Comparison of ENCODE assay signal across 8 mouse cellular contexts in the genomic region with DNA sequence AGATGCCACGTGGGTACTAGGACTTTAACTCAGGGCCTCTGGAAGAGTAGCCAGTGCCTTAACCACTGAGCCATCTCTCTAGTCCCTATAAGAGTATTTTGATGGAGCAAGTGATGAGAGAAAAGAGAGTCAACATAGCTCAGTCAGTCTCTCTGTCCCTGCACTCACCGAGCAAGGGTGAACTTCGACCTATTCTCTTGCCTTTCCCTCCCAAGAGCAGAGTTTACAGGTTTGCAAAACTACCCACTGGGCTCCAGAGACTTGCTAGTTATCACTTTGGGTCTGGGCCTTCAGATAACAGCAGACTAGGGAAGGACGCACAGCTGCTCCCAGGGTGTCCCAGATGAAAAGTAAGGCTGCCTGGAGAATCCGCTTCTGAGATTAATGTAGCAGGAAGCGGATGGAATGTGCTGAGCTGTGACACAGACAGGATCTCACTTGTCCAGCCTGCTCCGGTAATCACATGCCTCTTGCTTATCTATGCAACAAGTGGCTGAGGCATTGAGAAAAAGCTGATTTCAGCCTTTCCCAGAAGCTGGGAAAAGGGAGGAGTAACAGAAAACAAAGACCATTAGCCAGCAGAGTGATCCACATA. TPM values are rescaled to one million over a fixed set of nuclear protein-coding genes. Genes with fewer than 3 reads are reported as not detected.
DNase-seq lines count a peak whose midpoint lies in the region; ATAC-seq and TF ChIP-seq lines count a peak whose summit lies in the region.

No protein-coding gene starts in this region.

- no peak for TF ChIP-seq EP300 in liver, embryonic 14.5 days (IDR thresholded peaks at IDR 0.05; ENCODE audit: low read depth)

- H3K36me3 ChIP-seq in intestine, embryonic 14.5 days (ENCODE audit: control insufficient read depth, insufficient read depth, low read length): no peaks in the 10 kb centered on the region
- H3K36me3 ChIP-seq in liver, embryonic 14.5 days (replicated peaks; ENCODE audit: control insufficient read depth, insufficient read depth, low read depth): no peaks in the 10 kb centered on the region

- H3K27me3 ChIP-seq in intestine, embryonic 14.5 days (replicated peaks; ENCODE audit: control insufficient read depth, insufficient read depth, low read length): no peaks in the 10 kb centered on the region
- H3K27me3 ChIP-seq in liver, embryonic 14.5 days (ENCODE audit: control insufficient read depth, insufficient read depth, low read length): no peaks in the 10 kb centered on the region

- H3K4me1 ChIP-seq in intestine, embryonic 14.5 days (replicated peaks; ENCODE audit: control insufficient read depth, insufficient read depth, low read length): peaks cover 4% of the 10 kb centered on the region; the same call in 1 of the 2 replicates
- H3K4me1 ChIP-seq in liver, embryonic 14.5 days (replicated peaks; ENCODE audit: control insufficient read depth in 2 of 2, insufficient read depth in 2 of 2, low read length in 1 of 2): peaks cover 0 to 14% of the 10 kb centered on the region in 2 experiments; a peak in 2 of 4 replicates

- no peak overlapping the region for H3K4me2 ChIP-seq in intestine, embryonic 14.5 days (ENCODE audit: low read length)
- H3K4me2 ChIP-seq in liver, embryonic 14.5 days (ENCODE audit: low read depth): no peak overlapping the region

- no peak overlapping the region for H3K4me3 ChIP-seq in intestine, embryonic 14.5 days (ENCODE audit: low read depth, low read length)
- H3K4me3 ChIP-seq in liver, embryonic 14.5 days (ENCODE audit: insufficient read depth in 1 of 2, low read depth in 2 of 2, low read length in 2 of 2): no peak overlapping the region

- peak; percentile 72; the same call in 1 of the 2 replicates for ATAC-seq in intestine, embryonic 14.5 days (replicated peaks; ENCODE audit: low FRiP score, low TSS enrichment, low read depth)
- ATAC-seq in liver, embryonic 14.5 days (ENCODE audit: insufficient read depth): peak; percentile 57; the same call in 1 of the 2 replicates
- ATAC-seq in erythroid progenitor cell, adult 5-6 weeks (replicated peaks; ENCODE audit: low FRiP score, poor library complexity, severe bottlenecking): no peak

- H3K9ac ChIP-seq in intestine, embryonic 14.5 days (ENCODE audit: low read length): no peak overlapping the region
- no peak overlapping the region for H3K9ac ChIP-seq in liver, embryonic 14.5 days (replicated peaks)

- WGBS in intestine, embryonic 14.5 days: 25% methylated on average over 7 of the region's 7 CpGs
- 40% methylated on average over 7 of the region's 7 CpGs for WGBS in liver, embryonic 14.5 days (ENCODE audit: insufficient replicate concordance)

- DNase-seq in ovary, postnatal 36 days (ENCODE audit: low spot score): peak; percentile 28
- no peak for DNase-seq in ovary, postnatal 14 days (ENCODE audit: low spot score)
- peak; percentile 62 for DNase-seq in intestine, embryonic 14.5 days (ENCODE audit: low spot score)
- DNase-seq in liver, embryonic 14.5 days (ENCODE audit: low read depth in 3 of 3, low spot score in 3 of 3): no peak
- DNase-seq in yolk sac, embryonic 10.5 days (ENCODE audit: low spot score): peak; percentile 89
- DNase-seq in right cerebral cortex, adult 18-20 months: no peak
- no peak for DNase-seq in thymus, adult 18-20 months

- TF ChIP-seq CTCF in liver, embryonic 14.5 days (IDR thresholded peaks at IDR 0.05; ENCODE audit: low read depth): no peak

- H3K9me3 ChIP-seq in intestine, embryonic 14.5 days (ENCODE audit: control insufficient read depth, low read length): no peaks in the 10 kb centered on the region
- H3K9me3 ChIP-seq in liver, embryonic 14.5 days (ENCODE audit: control insufficient read depth, low read length): no peaks in the 10 kb centered on the region

- H3K27ac ChIP-seq in intestine, embryonic 14.5 days (ENCODE audit: low read depth): no peak overlapping the region; the same call in 1 of the 2 replicates
- H3K27ac ChIP-seq in liver, embryonic 14.5 days: no peak overlapping the region

RNA-seq across cellular contexts. Expression of a gene that starts 7.0 kb away (rescaled TPM):
- polyA plus RNA-seq in intestine, embryonic 14.5 days (2014; fragmentation: Nextera tagmentation; extraction: Ambion mirVana): 8.3 and 9.0 TPM in 2 replicates
- 2.2 and 3.1 TPM in 2 replicates for polyA plus RNA-seq in liver, embryonic 14.5 days (2012; rRNA removed)
- polyA plus RNA-seq in liver, embryonic 14.5 days (2014; fragmentation: Nextera tagmentation; extraction: Ambion mirVana): 7.3 and 8.4 TPM in 2 replicates
- 4.7 and 5.9 TPM in 2 replicates for total RNA-seq in erythroid progenitor cell, adult 5-6 weeks (2015; ENCODE audit: low replicate concordance)
- total RNA-seq in erythroid progenitor cell, adult 5-6 weeks (2017; ENCODE audit: low replicate concordance): 1.7 TPM in 1 of 2 replicates, not detected in the other

RNA-seq across cellular contexts. Expression of a gene that starts 55.4 kb away (rescaled TPM):
- polyA plus RNA-seq in intestine, embryonic 14.5 days (2014; fragmentation: Nextera tagmentation; extraction: Ambion mirVana): 25.5 and 25.8 TPM in 2 replicates
- 33.9 and 52.5 TPM in 2 replicates for polyA plus RNA-seq in liver, embryonic 14.5 days (2012; rRNA removed)
- polyA plus RNA-seq in liver, embryonic 14.5 days (2014; fragmentation: Nextera tagmentation; extraction: Ambion mirVana): 8.1 and 9.8 TPM in 2 replicates
- 101 and 128 TPM in 2 replicates for total RNA-seq in erythroid progenitor cell, adult 5-6 weeks (2015; ENCODE audit: low replicate concordance)
- total RNA-seq in erythroid progenitor cell, adult 5-6 weeks (2017; ENCODE audit: low replicate concordance): 83.7 and 154 TPM in 2 replicates

Comparison
In these comparisons a context has a peak if more than half of its experiments do, and no peak if none do; other contexts are left out.
1. DNase-seq: peak in ovary, postnatal 36 days (single experiment), intestine, embryonic 14.5 days (single experiment) and yolk sac, embryonic 10.5 days (single experiment); none in ovary, postnatal 14 days (single experiment), liver, embryonic 14.5 days (0 of 3), right cerebral cortex, adult 18-20 months (single experiment) and thymus, adult 18-20 months (0 of 2).